Mouse (Mus musculus) heart, postnatal 25 days (tissue): Measurements from ENCODE around the gene Vac14. TPM values are rescaled to one million over a fixed set of nuclear protein-coding genes. Genes with fewer than 3 reads are reported as not detected.
"Not testable (repeated sequence)": the region's sequence is repeated elsewhere in the genome, so short reads cannot be mapped to it uniquely, and the experiment has no call there.

ENCODE experiments used
- DNase-seq: peaks from one replicate; pipeline ENCODE4 v3.0.0; 2022; ENCODE audit warnings: low spot score
- intact Hi-C: fragments of 180-260 bp; cut with DNase I; formaldehyde crosslinking; loops from one replicate; pipeline ENCODE4 v1.15.1; 2025
- total RNA-seq, 2 experiments: library from RNA; stranded (reverse); gene quantifications; 2 replicates each; pipeline ENCODE4 v1.2.3; 2021

Gene Vac14
- total RNA-seq, 2 experiments from 2014 or later: 14.7 to 15.3 TPM

DNA sequence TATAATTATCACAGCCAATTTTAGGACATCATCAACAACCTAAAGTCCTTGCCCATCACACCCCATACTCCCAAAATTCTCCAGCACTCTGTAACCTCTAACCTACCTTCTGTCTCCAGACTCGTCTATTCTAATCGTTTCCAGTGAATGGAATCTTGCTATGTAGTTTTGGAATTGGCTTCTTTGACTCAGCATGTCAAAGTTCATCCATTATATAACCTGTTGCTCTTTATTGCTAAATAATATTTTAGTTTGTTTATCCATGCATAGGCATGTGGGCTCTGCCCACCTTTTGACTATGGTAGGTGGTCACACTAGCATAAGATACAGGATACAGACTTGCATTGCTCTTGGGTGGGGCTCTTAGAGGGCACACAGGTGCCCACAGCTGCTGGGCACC, 26.5 kb downstream of the Vac14 start:
- DNase-seq: no peak
- intact Hi-C loops: loop anchor here (10.0 kb wide), 2 partner anchors 170 to 210 kb away; no protein-coding TSS in a partner anchor

- DNase-seq: no peak
- intact Hi-C loops: loop anchor here (10.0 kb wide), 2 partner anchors 169 to 209 kb away; no protein-coding TSS in a partner anchor
Observed at GRCm38 (mm10) chr8:110645340-110645739, 27.0 kb downstream of the Vac14 start.

DNA sequence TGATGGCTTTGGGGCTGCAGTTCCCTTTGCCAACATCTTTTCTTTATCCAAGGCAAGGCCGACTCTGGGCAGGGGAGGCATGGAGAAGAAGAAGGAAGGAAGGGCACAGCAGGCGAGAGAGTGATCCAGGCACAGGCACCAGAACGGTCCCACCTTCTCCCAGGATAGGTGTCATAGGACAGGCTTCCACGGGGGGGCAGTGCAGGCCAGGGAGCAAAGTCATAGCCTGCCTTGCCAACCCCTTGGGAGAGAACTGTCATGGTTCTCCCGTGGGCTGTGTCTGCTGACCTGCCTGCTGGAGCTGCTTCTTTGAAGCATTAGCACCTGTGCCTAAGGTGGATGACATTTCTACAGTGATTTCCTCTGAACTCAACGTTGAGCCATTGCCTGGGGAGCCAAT, 27.7 kb downstream of the Vac14 start:
- intact Hi-C loops: loop anchor here (1.0 to 10.0 kb wide), 3 partner anchors 81 to 209 kb away; no protein-coding TSS in a partner anchor
- peak; percentile 36 for DNase-seq

GRCm38 (mm10) chr8:110648577-110648976, 30.2 kb downstream of the Vac14 start:
- DNase-seq: no peak
- intact Hi-C loops: loop anchor here (10.0 kb wide), 2 partner anchors 166 to 206 kb away; no protein-coding TSS in a partner anchor

GRCm38 (mm10) chr8:110649286-110649685, 30.9 kb downstream of the Vac14 start:
- intact Hi-C loops: loop anchor here (10.0 kb wide), 2 partner anchors 166 to 206 kb away; no protein-coding TSS in a partner anchor
- no peak for DNase-seq

DNA sequence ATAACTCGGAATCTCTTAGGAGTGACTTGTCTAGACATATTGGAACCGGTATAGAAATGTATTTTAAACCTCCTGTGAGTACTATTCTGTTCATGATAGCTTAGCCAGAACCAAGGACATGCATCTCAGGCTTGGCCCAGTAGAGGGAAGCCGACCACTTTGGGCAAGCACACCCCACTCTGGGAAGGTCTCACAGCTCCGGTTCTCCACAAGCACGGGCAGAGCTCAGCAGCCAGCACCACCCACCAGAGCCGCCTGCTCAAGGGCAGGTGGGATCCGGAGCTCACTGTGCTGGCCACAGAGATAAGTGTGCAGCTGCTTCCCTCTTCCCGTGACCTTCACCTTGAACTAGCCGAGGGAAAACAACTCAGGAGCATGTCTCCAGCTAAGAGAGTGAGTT, 32.5 kb downstream of the Vac14 start:
- no peak for DNase-seq
- intact Hi-C loops: no loop called here

GRCm38 (mm10) chr8:110651847-110652246, 33.5 kb downstream of the Vac14 start:
- intact Hi-C loops: no loop called here
- DNase-seq: no peak

DNA sequence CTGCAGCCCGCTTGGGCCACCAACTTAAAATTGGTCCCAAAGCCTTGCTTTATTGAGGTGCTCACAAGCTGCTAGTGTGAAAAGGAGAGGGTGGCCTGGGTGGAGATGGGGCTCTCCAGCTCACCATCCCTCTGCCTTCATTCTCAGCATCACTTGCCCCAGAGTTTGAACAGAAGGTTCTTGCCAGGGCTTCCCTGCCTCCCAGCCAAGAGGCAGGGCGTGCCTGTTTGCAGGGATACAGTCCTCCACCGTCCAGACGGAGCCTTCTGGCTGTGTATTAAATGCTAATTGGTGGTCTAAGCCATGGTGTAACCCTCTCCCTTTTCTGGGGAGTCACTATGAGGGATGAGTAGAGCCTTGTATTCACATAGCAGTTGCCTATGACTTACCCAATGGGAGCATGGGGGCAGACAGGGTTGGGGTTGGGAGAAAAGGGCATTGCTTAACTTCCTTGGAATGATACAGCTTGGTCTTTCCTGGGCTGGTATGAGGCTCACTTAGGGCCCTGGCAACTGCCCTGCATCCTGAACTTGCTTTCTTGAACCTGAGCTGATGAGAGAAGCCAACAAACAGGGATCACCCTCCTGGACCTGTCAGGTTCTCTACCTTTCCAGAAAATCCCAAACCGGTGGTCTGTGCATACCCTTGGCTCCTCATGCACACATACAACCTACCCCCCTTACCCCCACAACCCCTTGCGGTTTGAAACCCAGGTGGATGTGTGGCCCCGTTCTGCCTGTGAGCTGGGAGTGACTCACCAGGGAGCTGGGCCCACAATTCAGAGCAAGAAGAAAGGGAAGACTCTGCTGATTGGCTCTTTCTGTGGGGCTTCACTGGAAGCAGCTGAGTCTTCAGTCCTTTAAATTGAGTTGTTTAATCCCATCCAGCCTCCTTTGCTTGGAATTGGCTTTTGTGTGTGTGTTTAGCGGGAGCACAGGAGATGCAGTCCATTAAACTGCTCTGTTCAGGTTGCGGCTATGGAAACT, 36.0 kb downstream of the Vac14 start:
- intact Hi-C loops: no loop called here
- DNase-seq: no peak

GRCm38 (mm10) chr8:110655827-110656226, 37.4 kb downstream of the Vac14 start:
- intact Hi-C loops: no loop called here
- DNase-seq: no peak

DNA sequence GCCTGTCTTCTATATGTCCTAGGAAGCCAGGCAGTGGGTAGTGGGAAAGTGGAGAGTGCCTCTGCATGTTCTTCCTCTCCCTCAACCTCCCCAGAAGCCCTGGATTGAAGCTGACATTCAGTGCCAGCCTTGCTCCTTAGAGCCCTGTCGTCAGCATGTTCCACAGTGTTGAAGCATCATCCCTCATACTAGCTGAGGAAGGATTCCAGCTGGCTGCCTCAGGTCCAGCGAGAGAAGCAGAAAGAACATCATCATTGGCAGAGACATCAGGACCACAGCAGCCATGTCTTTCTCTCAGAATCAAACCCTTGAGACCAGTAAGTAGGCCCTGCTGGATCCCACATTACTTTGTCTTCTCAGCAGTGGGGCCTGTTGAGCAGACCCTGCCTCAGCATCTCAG, 39.3 kb downstream of the Vac14 start:
- no peak for DNase-seq
- intact Hi-C loops: no loop called here

GRCm38 (mm10) chr8:110660121-110660520, 41.7 kb downstream of the Vac14 start:
- no peak for DNase-seq
- intact Hi-C loops: no loop called here

DNA sequence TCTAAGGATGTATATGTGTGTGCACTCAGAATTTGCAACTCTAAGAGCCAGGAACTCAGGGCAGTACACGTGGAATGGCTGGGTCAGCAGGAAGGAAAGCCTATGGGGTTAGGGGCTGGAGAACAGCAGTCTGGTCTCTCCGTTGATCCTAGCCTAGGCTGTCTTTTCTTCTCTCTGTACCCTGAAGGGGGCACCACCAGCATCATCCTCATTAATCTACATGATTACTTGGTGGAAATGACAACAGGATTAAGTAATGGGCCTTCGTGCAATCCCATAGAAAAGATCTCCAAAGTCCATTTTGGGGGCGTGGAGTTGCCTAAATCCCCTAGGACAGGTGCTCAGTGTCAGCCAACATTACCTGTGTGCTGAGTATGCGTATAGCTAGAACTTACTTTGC, 44.2 kb downstream of the Vac14 start:
- intact Hi-C loops: no loop called here
- DNase-seq: no peak

- intact Hi-C loops: no loop called here
- DNase-seq: no peak
Observed at GRCm38 (mm10) chr8:110663015-110663742, 44.8 kb downstream of the Vac14 start.

- peak; percentile 39 for DNase-seq
- intact Hi-C loops: no loop called here
Observed at GRCm38 (mm10) chr8:110664202-110664896, 46.0 kb downstream of the Vac14 start.

GRCm38 (mm10) chr8:110665000-110665399, 46.6 kb downstream of the Vac14 start:
- no peak for DNase-seq
- intact Hi-C loops: no loop called here

DNA sequence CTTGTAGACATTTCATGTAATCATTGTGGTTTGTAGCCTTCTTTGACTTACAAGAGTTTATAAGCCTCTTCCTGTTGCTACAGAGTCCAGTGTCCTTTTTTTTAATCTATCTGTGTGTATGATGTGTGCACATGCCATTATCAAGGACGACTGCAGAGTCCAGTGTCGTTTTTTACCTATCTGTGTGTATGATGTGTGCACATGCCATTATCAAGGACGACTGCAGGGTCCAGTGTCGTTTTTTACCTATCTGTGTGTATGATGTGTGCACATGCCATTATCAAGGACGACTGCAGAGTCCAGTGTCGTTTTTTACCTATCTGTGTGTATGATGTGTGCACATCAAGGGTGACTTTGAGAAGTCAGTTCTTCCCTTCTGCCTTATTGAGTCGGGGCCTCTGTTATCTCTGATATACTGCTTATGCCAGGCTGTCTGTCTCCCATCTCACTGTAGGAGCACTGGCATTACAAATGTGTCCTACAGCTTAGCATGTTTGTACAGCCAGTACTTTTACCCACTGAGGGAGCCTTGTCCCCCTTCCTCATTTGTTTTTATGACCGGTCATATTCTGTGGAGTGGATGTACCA, 49.3 kb downstream of the Vac14 start:
- intact Hi-C loops, DNase-seq: not testable (repeated sequence)

DNA sequence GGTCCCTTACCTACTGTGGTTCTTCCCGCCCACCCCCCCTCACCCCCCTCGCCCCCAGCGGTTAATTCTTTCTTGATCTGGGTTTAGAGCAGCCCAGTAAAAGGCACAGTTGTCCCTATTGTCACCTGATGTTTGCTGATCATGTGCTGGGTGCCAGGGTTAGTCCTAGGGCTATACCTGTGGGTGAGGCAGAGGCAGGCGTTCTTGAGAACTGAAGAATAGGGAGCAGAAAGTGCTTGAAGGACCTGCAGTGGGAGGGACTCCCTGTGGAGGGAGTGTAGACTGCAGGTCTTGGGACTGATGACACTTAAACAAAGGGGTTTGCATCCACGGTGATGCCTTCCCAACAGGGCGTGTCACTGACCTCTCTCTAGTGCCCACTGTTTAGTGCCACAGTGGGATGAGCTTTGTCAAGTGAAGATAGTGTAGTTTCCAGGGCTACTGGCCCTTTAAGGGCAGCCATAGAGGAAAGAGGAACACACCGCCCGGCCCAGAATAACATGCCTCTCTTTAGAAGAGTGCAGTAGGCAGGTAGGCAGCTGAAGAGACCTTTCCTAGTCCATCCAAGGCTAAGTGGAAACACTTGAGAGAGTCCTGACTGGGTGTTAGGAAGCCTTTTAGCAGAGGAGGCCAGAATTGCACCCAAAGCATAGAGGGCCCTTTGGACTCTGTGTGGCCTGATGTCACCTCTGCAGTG, 51.7 kb downstream of the Vac14 start:
- intact Hi-C loops: no loop called here
- no peak for DNase-seq

GRCm38 (mm10) chr8:110671309-110671708, 52.9 kb downstream of the Vac14 start:
- DNase-seq: peak; percentile 28
- intact Hi-C loops: no loop called here

GRCm38 (mm10) chr8:110672133-110672532, 53.7 kb downstream of the Vac14 start:
- DNase-seq: no peak
- intact Hi-C loops: no loop called here
